Mouse (Mus musculus) naive thymus-derived CD4-positive, alpha-beta T cell, adult 2 months (primary cell): ENCODE measurements around the gene Ptgr1.

Experiments
- DNase-seq: peaks from one replicate; pipeline ENCODE4 v3.0.0-alpha.2; 2011; ENCODE audit warnings: low read depth

The Ptgr1 gene

GRCm38 (mm10) chr4:58990609-58991434 is 3.9 kb upstream of the Ptgr1 start:
- no peak for DNase-seq

GRCm38 (mm10) chr4:58989303-58989898 is 2.5 kb upstream of the Ptgr1 start:
- DNase-seq = no peak

GRCm38 (mm10) chr4:58985157-58985648 is 1.7 kb downstream of the Ptgr1 start:
- DNase-seq = peak; percentile 88

- no peak for DNase-seq
These were observed 4.1 kb downstream of the Ptgr1 start for GRCm38 (mm10) chr4:58982806-58983205.

GRCm38 (mm10) chr4:58981421-58981820 is 5.5 kb downstream of the Ptgr1 start:
- no peak for DNase-seq

GRCm38 (mm10) chr4:58975711-58976110 is 11.2 kb downstream of the Ptgr1 start:
- no peak for DNase-seq

- no peak for DNase-seq
These were observed 16.2 kb downstream of the Ptgr1 start for GRCm38 (mm10) chr4:58970678-58971077.

GRCm38 (mm10) chr4:58965136-58965535 is 21.8 kb downstream of the Ptgr1 start:
- DNase-seq = no peak

GRCm38 (mm10) chr4:58963271-58963670 is 23.6 kb downstream of the Ptgr1 start:
- DNase-seq = no peak

- peak; percentile 17 for DNase-seq
These were observed 25.2 kb downstream of the Ptgr1 start for GRCm38 (mm10) chr4:58961719-58962118.

GRCm38 (mm10) chr4:58952630-58953029 is 34.3 kb downstream of the Ptgr1 start:
- DNase-seq = no peak

GRCm38 (mm10) chr4:58948391-58948790 is 38.5 kb downstream of the Ptgr1 start:
- no peak for DNase-seq

- DNase-seq = peak; percentile 6
These were observed 42.2 kb downstream of the Ptgr1 start for GRCm38 (mm10) chr4:58944695-58945094.

- peak; percentile 47 for DNase-seq
These were observed 42.7 kb downstream of the Ptgr1 start for GRCm38 (mm10) chr4:58944206-58944553.

- peak; percentile 65 for DNase-seq
These were observed 43.3 kb downstream of the Ptgr1 start, which contains the start of gene Zkscan16 for GRCm38 (mm10) chr4:58943420-58944205. TSS of gene Zkscan16 (plus strand) at chr4:58943628.

- peak; percentile 15 for DNase-seq
These were observed 44.0 kb downstream of the Ptgr1 start for GRCm38 (mm10) chr4:58942942-58943341.

GRCm38 (mm10) chr4:58941638-58942037 is 45.3 kb downstream of the Ptgr1 start:
- no peak for DNase-seq

GRCm38 (mm10) chr4:58935846-58936245 is 51.1 kb downstream of the Ptgr1 start:
- no peak for DNase-seq

- peak; percentile 59 for DNase-seq
These were observed 52.0 kb downstream of the Ptgr1 start for GRCm38 (mm10) chr4:58934746-58935476.

GRCm38 (mm10) chr4:58934308-58934707 is 52.6 kb downstream of the Ptgr1 start:
- DNase-seq = no peak

GRCm38 (mm10) chr4:58932541-58932940 is 54.4 kb downstream of the Ptgr1 start:
- DNase-seq = no peak

GRCm38 (mm10) chr4:58927661-58928060 is 59.3 kb downstream of the Ptgr1 start:
- peak; percentile 26 for DNase-seq
